Mouse (Mus musculus) E14TG2a.4 (cell line): Measurements from ENCODE around the gene Ace.

Experiments
- CTCF ChIP-seq: conservative IDR thresholded peaks from 2 replicates; pipeline ENCODE4 v1.5.1; 2014; ENCODE audit warnings: low read length
- POU5F1 ChIP-seq: IDR thresholded peaks from 2 replicates; pipeline ENCODE4 v1.6.1; 2014; ENCODE audit warnings: low read length, borderline replicate concordance

DNA sequence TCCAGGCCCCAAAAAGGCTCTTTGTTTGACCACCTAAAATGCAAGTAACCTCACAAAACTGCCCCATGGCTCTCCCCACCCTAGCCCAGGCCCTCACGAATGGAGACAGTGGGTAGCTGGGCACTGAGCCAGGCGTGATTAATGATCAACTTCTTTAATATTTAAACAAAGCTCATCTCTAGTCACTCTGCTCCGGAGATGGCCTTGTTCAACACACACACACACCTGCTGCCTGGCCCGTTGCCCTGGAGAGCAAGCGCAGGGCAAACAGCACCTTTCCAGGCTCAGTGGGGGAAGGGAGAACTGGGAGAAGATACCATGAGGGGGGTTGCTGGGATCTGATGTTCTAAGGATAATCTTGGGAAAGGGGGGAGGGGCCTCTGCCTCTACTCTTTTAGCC, 38.2 kb downstream of the Ace start:
- TF ChIP-seq CTCF = no peak
- TF ChIP-seq POU5F1 = no peak
